Mouse (Mus musculus): ENCODE data around the gene 4930563M21Rik. TPM values are rescaled to one million over a fixed set of nuclear protein-coding genes. Genes with fewer than 3 reads are reported as not detected.

The 4930563M21Rik gene
- polyA plus RNA-seq, 1 experiment from 2014 or later: not detected

DNA sequence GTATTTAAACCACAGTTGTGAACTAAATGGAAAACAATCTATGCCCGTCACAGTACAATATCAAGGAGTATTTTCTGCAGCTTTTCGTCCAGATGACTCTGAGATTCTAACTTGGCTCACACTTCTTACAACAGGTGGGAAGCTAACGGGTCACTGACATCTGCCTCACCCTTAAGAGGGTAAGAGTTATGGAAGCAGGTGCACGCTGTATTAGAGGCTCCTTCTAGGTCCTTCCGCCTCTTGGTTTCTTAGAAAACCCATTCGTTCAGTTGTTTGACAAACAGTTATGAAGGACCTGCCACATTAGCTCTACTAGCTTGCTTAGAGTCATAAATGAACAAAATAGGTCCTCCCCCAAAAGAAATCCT is 71.7 kb downstream of the 4930563M21Rik start:
- Histone ChIP-seq H3K4me2 (peak overlapping the region; percentile 97), H3K36me3 (replicated peaks) (no peaks in the 10 kb centered on the region), H3K4me3 (replicated peaks) (peak overlapping the region; percentile 80), H3K27me3 (no peaks in the 10 kb centered on the region), H3K9ac (peak overlapping the region; percentile 74), H3K27ac (replicated peaks) (peak overlapping the region; percentile 70; the same call in 1 of the 2 replicates), H3K9me3 (replicated peaks) (no peaks in the 10 kb centered on the region), H3K4me1 (replicated peaks) (peaks cover 26% of the 10 kb centered on the region)
- WGBS (ENCODE audit: insufficient replicate concordance): 31% methylated on average over 6 of the region's 6 CpGs
- peak; percentile 7; the same call in 1 of the 2 replicates for ATAC-seq (ENCODE audit: insufficient read depth)

DNA sequence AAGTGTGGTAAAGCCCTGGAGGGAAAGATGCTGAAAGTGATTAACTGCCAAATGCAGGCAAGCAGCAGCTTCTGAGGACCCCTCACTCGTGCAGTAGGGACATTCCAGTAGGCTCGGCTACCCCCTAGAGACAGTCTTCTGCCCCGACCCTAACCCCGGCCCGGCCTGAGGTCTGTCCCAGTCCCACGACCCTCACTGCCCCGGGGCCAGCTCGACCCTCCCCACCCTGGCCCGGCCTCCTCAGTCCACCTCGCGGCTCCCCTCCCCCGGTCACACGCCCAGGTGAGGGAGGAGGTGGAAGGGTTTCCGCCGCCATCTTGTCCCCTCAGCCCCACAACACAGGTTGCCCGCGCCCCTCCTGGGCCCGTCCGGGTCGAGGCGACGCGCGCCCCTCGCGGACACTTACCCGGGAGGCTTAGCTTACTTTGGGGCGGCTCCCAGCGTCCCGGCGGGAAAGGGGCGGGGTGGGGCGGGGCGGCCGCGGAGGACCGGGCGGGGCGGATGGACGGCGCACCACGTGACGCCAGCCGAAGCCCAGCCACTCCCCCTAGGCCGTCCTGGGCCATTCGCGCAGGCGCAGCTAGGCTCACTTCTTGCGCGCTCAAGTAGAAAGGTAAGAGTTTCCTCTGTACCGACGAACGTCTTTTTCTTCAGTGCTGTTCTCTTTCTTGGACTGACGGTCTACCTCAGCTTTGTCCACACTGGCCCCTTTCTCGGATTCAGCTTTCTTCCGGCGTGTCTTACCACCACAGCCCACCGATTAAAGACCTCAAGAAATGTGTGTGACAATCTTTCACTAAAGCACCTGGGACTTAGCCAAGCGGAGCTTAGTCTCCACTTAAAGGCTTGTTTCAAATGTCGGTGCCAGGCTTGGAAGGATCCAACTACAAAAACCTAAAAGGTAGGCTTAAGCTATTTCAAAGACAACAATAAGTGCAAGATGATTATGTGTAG is 72.4 kb downstream of the 4930563M21Rik start, which contains the start of gene Scaper:
TSS of gene Scaper (minus strand) at position 456 of the 954 bp plus-strand sequence.
- peak within 1 kb of the TSS; percentile 97 for H3K4me2 ChIP-seq
- no peaks in the 10 kb centered on the region for H3K9me3 ChIP-seq (replicated peaks)
- peak within 1 kb of the TSS; percentile 70 for H3K27ac ChIP-seq (replicated peaks)
- H3K9ac ChIP-seq: peak within 1 kb of the TSS; percentile 85
- H3K36me3 ChIP-seq (replicated peaks): no peaks in the 10 kb centered on the region
- under 1% methylated on average over 58 of the region's 60 CpGs for WGBS (ENCODE audit: insufficient replicate concordance)
- peak within 1 kb of the TSS; percentile 80 for H3K4me3 ChIP-seq (replicated peaks)
- ATAC-seq (ENCODE audit: insufficient read depth): peak; percentile 98
- H3K4me1 ChIP-seq (replicated peaks): peaks cover 26% of the 10 kb centered on the region
- no peaks in the 10 kb centered on the region for H3K27me3 ChIP-seq

GRCm38 (mm10) chr9:55937224-55937663 is 73.1 kb downstream of the 4930563M21Rik start:
- Histone ChIP-seq H3K4me3 (replicated peaks) (peak overlapping the region; percentile 80), H3K27me3 (no peaks in the 10 kb centered on the region), H3K4me2 (peak overlapping the region; percentile 97), H3K4me1 (replicated peaks) (peaks cover 26% of the 10 kb centered on the region), H3K9me3 (replicated peaks) (no peaks in the 10 kb centered on the region), H3K9ac (peak overlapping the region; percentile 85; the same call in 1 of the 2 replicates), H3K27ac (replicated peaks) (no peak overlapping the region), H3K36me3 (replicated peaks) (no peaks in the 10 kb centered on the region)
- 41% methylated on average over 5 of the region's 5 CpGs for WGBS (ENCODE audit: insufficient replicate concordance)
- no peak for ATAC-seq (ENCODE audit: insufficient read depth)

DNA sequence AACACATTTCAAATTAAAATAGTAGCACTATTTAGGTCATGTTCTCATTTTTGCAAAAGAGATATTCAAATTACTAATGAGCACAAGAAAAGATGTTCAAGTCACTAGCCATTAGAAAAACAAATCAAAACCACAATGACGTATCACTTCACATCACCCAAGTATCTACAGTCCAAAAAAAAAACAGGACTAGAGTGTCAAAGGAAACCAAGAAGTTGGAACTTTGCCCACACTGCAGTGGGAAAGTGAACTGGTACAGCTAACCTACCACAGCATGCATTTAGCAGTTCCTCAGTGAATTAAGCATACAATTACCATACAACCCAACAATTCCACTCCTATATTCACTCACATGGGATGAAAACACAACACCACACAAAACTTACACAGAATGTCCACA is 77.9 kb downstream of the 4930563M21Rik start:
- WGBS (ENCODE audit: insufficient replicate concordance): 59% methylated on average over 1 of the region's 1 CpGs
- Histone ChIP-seq H3K27me3 (no peaks in the 10 kb centered on the region), H3K4me2 (no peak overlapping the region), H3K9me3 (replicated peaks) (no peaks in the 10 kb centered on the region), H3K9ac (no peak overlapping the region), H3K4me3 (replicated peaks) (no peak overlapping the region), H3K4me1 (replicated peaks) (peaks cover 7% of the 10 kb centered on the region), H3K27ac (replicated peaks) (no peak overlapping the region), H3K36me3 (replicated peaks) (no peaks in the 10 kb centered on the region)
- no peak for ATAC-seq (ENCODE audit: insufficient read depth)

DNA sequence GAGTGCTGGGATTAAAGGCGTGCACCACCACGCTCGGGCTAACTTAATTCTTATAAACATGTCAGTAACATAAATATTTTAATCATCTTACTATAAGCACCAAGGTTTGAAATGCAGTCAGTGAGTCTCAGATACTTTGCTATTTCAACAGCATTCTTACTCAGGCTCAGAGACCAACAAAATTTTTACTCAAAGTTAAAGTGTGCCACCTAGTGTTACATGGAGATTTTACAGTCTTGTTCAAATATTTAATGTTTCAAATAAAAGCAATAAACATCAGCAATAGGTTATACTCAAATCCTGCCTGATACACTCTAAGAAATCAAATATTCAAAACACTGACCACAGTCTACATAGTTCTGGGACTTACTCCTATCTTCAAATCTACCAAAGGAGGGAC is 91.8 kb downstream of the 4930563M21Rik start:
- no peaks in the 10 kb centered on the region for H3K9me3 ChIP-seq (replicated peaks)
- no peak overlapping the region for H3K4me2 ChIP-seq
- no peak overlapping the region for H3K4me3 ChIP-seq (replicated peaks)
- WGBS (ENCODE audit: insufficient replicate concordance): 69% methylated on average over 3 of the region's 3 CpGs
- no peak overlapping the region for H3K9ac ChIP-seq
- no peaks in the 10 kb centered on the region for H3K36me3 ChIP-seq (replicated peaks)
- ATAC-seq (ENCODE audit: insufficient read depth): no peak
- no peak overlapping the region for H3K27ac ChIP-seq (replicated peaks)
- no peaks in the 10 kb centered on the region for H3K27me3 ChIP-seq
- H3K4me1 ChIP-seq (replicated peaks): no peaks in the 10 kb centered on the region

DNA sequence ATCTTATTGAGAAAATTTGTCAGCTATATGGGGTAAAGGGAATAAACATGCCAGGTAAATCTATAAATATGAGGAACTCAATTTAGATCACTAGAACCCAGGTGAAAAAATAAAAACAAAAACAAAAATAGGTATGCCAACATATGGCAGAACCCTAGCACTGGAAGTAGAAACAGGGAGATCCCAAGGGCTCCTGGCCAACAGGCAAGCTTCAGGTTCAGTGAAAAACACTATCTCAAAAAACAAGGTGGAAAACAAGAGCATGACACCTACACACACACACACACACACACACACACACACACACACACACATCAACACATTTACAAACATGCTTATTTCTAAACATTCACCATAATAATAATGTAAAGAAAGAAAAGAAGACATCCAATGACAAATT is 93.6 kb downstream of the 4930563M21Rik start:
- H3K27me3 ChIP-seq: no peaks in the 10 kb centered on the region
- H3K4me2 ChIP-seq: no peak overlapping the region
- no peak for ATAC-seq (ENCODE audit: insufficient read depth)
- no peak overlapping the region for H3K4me3 ChIP-seq (replicated peaks)
- H3K9ac ChIP-seq: no peak overlapping the region
- H3K4me1 ChIP-seq (replicated peaks): no peaks in the 10 kb centered on the region
- no peaks in the 10 kb centered on the region for H3K9me3 ChIP-seq (replicated peaks)
- H3K36me3 ChIP-seq (replicated peaks): no peaks in the 10 kb centered on the region
- H3K27ac ChIP-seq (replicated peaks): no peak overlapping the region

Other genes starting within 250 kb of the 4930563M21Rik start
- 1.6 and 2.0 TPM in 2 replicates for gene Scaper, start 72.4 kb downstream of the 4930563M21Rik start, polyA plus RNA-seq (2015; fragmentation: Nextera tagmentation; extraction: Ambion mirVana)
- 26.2 and 27.1 TPM in 2 replicates for gene Rcn2, start 31.3 kb upstream of the 4930563M21Rik start, polyA plus RNA-seq (2015; fragmentation: Nextera tagmentation; extraction: Ambion mirVana)
- gene Pstpip1, start 79.4 kb upstream of the 4930563M21Rik start, polyA plus RNA-seq (2015; fragmentation: Nextera tagmentation; extraction: Ambion mirVana): 5.8 and 6.5 TPM in 2 replicates
- 26.3 and 27.5 TPM in 2 replicates for gene Tspan3, start 154.9 kb upstream of the 4930563M21Rik start, polyA plus RNA-seq (2015; fragmentation: Nextera tagmentation; extraction: Ambion mirVana)

Data from liver, embryonic 15.5 days (tissue).